Mouse (Mus musculus) liver, embryonic 14.5 days (tissue): Measurements from ENCODE around the gene Maml3.

Experiments
- CTCF ChIP-seq: IDR thresholded peaks from 2 replicates; pipeline ENCODE4 v1.5.1; 2016; ENCODE audit warnings: antibody characterized with exemption, low read depth, control low read depth
- EP300 ChIP-seq: IDR thresholded peaks from 2 replicates; pipeline ENCODE4 v1.6.1; 2016; ENCODE audit warnings: antibody characterized with exemption, low read depth

- TF ChIP-seq CTCF (no peak), EP300 (no peak)
These were observed 228.1 kb downstream of the Maml3 start for GRCm38 (mm10) chr3:51876729-51877128.
